Mouse (Mus musculus): ENCODE data around the gene Glrx3. TPM values are rescaled to one million over a fixed set of nuclear protein-coding genes. Genes with fewer than 3 reads are reported as not detected.
A peak's percentile ranks its signal among the peaks of the same experiment; 100 is the strongest.

Glrx3 gene
- polyA plus RNA-seq, 1 experiment from 2014 or later = 320 TPM

- H3K36me3 ChIP-seq (replicated peaks; ENCODE audit: control insufficient read depth, insufficient read depth) = peaks cover 50% of the 10 kb centered on the region; the same call in 1 of the 2 replicates
- H3K4me1 ChIP-seq (replicated peaks; ENCODE audit: control insufficient read depth, insufficient read depth, low read length) = 0 out of 2 replicates have a peak, but pooled peaks cover 5% of the 10 kb centered on the region
- DNase-seq (ENCODE audit: low spot score) = no peak
- no peak overlapping the region for H3K9ac ChIP-seq
- WGBS = 95% methylated on average over 12 of the region's 12 CpGs
- H3K4me2 ChIP-seq (replicated peaks) = no peak overlapping the region
- no peaks in the 10 kb centered on the region for H3K9me3 ChIP-seq (ENCODE audit: control insufficient read depth, low read length)
- H3K27ac ChIP-seq = no peak overlapping the region
- no peaks in the 10 kb centered on the region for H3K27me3 ChIP-seq (ENCODE audit: control insufficient read depth, insufficient read depth, low read length)
- no peak overlapping the region for H3K4me3 ChIP-seq (replicated peaks; ENCODE audit: low read length)
- ATAC-seq (ENCODE audit: low FRiP score) = no peak
Observed at GRCm38 (mm10) chr7:137445321-137445720, 7.9 kb downstream of the Glrx3 start.

GRCm38 (mm10) chr7:137461396-137461795 lies 24.0 kb downstream of the Glrx3 start:
- Histone ChIP-seq H3K4me2 (replicated peaks) (no peak overlapping the region), H3K27me3 (ENCODE audit: control insufficient read depth, insufficient read depth, low read length) (no peaks in the 10 kb centered on the region), H3K36me3 (replicated peaks; ENCODE audit: control insufficient read depth, insufficient read depth) (peaks cover 67% of the 10 kb centered on the region), H3K9me3 (ENCODE audit: control insufficient read depth, low read length) (no peaks in the 10 kb centered on the region), H3K4me3 (replicated peaks; ENCODE audit: low read length) (no peak overlapping the region), H3K9ac (no peak overlapping the region), H3K4me1 (replicated peaks; ENCODE audit: control insufficient read depth, insufficient read depth, low read length) (0 out of 2 replicates have a peak, but pooled peaks cover 7% of the 10 kb centered on the region), H3K27ac (no peak overlapping the region)
- ATAC-seq (ENCODE audit: low FRiP score) (no peak), DNase-seq (ENCODE audit: low spot score) (no peak)
- 65% methylated on average over 5 of the region's 5 CpGs for WGBS

- Histone ChIP-seq H3K4me2 (replicated peaks) (no peak overlapping the region), H3K9me3 (ENCODE audit: control insufficient read depth, low read length) (no peaks in the 10 kb centered on the region), H3K4me3 (replicated peaks; ENCODE audit: low read length) (no peak overlapping the region), H3K9ac (no peak overlapping the region), H3K36me3 (replicated peaks; ENCODE audit: control insufficient read depth, insufficient read depth) (peaks cover 55% of the 10 kb centered on the region), H3K4me1 (replicated peaks; ENCODE audit: control insufficient read depth, insufficient read depth, low read length) (no peaks in the 10 kb centered on the region), H3K27me3 (ENCODE audit: control insufficient read depth, insufficient read depth, low read length) (no peaks in the 10 kb centered on the region), H3K27ac (no peak overlapping the region)
- DNase-seq (ENCODE audit: low spot score) (peak; percentile 69), ATAC-seq (ENCODE audit: low FRiP score) (no peak)
- 81% methylated on average over 4 of the region's 4 CpGs for WGBS
Observed at GRCm38 (mm10) chr7:137468174-137468573, 30.8 kb downstream of the Glrx3 start.

- H3K27ac ChIP-seq = no peak overlapping the region
- peaks cover 21% of the 10 kb centered on the region for H3K36me3 ChIP-seq (replicated peaks; ENCODE audit: control insufficient read depth, insufficient read depth)
- no peaks in the 10 kb centered on the region for H3K9me3 ChIP-seq (ENCODE audit: control insufficient read depth, low read length)
- ATAC-seq (ENCODE audit: low FRiP score) (0 out of 2 replicates have a peak, but pooled peaks have one; percentile 34), DNase-seq (ENCODE audit: low spot score) (no peak)
- H3K4me1 ChIP-seq (replicated peaks; ENCODE audit: control insufficient read depth, insufficient read depth, low read length) = no peaks in the 10 kb centered on the region
- no peaks in the 10 kb centered on the region for H3K27me3 ChIP-seq (ENCODE audit: control insufficient read depth, insufficient read depth, low read length)
- no peak overlapping the region for H3K4me2 ChIP-seq (replicated peaks)
- no peak overlapping the region for H3K4me3 ChIP-seq (replicated peaks; ENCODE audit: low read length)
- no peak overlapping the region for H3K9ac ChIP-seq
- 59% methylated on average over 7 of the region's 7 CpGs for WGBS
Observed at GRCm38 (mm10) chr7:137471431-137472120, 34.2 kb downstream of the Glrx3 start.

GRCm38 (mm10) chr7:137472149-137472548 lies 34.7 kb downstream of the Glrx3 start:
- ATAC-seq (ENCODE audit: low FRiP score) (no peak), DNase-seq (ENCODE audit: low spot score) (no peak)
- 87% methylated on average over 6 of the region's 6 CpGs for WGBS

GRCm38 (mm10) chr7:137477950-137478620 lies 40.7 kb downstream of the Glrx3 start:
- H3K36me3 ChIP-seq (replicated peaks; ENCODE audit: control insufficient read depth, insufficient read depth) = no peaks in the 10 kb centered on the region
- H3K27ac ChIP-seq = no peak overlapping the region
- peak; percentile 92 for ATAC-seq (ENCODE audit: low FRiP score)
- H3K9me3 ChIP-seq (ENCODE audit: control insufficient read depth, low read length) = no peaks in the 10 kb centered on the region
- H3K4me3 ChIP-seq (replicated peaks; ENCODE audit: low read length) = peak overlapping the region; percentile 19
- DNase-seq (ENCODE audit: low spot score) = peak; percentile 99
- H3K27me3 ChIP-seq (ENCODE audit: control insufficient read depth, insufficient read depth, low read length) = no peaks in the 10 kb centered on the region
- no peaks in the 10 kb centered on the region for H3K4me1 ChIP-seq (replicated peaks; ENCODE audit: control insufficient read depth, insufficient read depth, low read length)
- peak overlapping the region; percentile 47 for H3K9ac ChIP-seq
- 15% methylated on average over 30 of the region's 30 CpGs for WGBS
- H3K4me2 ChIP-seq (replicated peaks) = peak overlapping the region; percentile 55

More at GRCm38 (mm10) chr7:137472149-137472548, 34.7 kb downstream of the Glrx3 start:
- Histone ChIP-seq H3K4me3 (replicated peaks; ENCODE audit: low read length) (no peak overlapping the region), H3K4me1 (replicated peaks; ENCODE audit: control insufficient read depth, insufficient read depth, low read length) (no peaks in the 10 kb centered on the region), H3K9me3 (ENCODE audit: control insufficient read depth, low read length) (no peaks in the 10 kb centered on the region), H3K9ac (no peak overlapping the region), H3K36me3 (replicated peaks; ENCODE audit: control insufficient read depth, insufficient read depth) (peaks cover 16% of the 10 kb centered on the region), H3K27me3 (ENCODE audit: control insufficient read depth, insufficient read depth, low read length) (no peaks in the 10 kb centered on the region), H3K27ac (no peak overlapping the region), H3K4me2 (replicated peaks) (no peak overlapping the region)

GRCm38 (mm10) chr7:137478621-137478982 lies 41.2 kb downstream of the Glrx3 start:
- Histone ChIP-seq H3K27ac (no peak overlapping the region), H3K27me3 (ENCODE audit: control insufficient read depth, insufficient read depth, low read length) (no peaks in the 10 kb centered on the region), H3K4me2 (replicated peaks) (peak overlapping the region; percentile 55), H3K36me3 (replicated peaks; ENCODE audit: control insufficient read depth, insufficient read depth) (no peaks in the 10 kb centered on the region), H3K4me1 (replicated peaks; ENCODE audit: control insufficient read depth, insufficient read depth, low read length) (no peaks in the 10 kb centered on the region), H3K4me3 (replicated peaks; ENCODE audit: low read length) (peak overlapping the region; percentile 19), H3K9ac (peak overlapping the region; percentile 47), H3K9me3 (ENCODE audit: control insufficient read depth, low read length) (no peaks in the 10 kb centered on the region)
- ATAC-seq (ENCODE audit: low FRiP score) (0 out of 2 replicates have a peak, but pooled peaks have one; percentile 52), DNase-seq (ENCODE audit: low spot score) (no peak)
- WGBS = 33% methylated on average over 5 of the region's 5 CpGs

GRCm38 (mm10) chr7:137480839-137481238 lies 43.4 kb downstream of the Glrx3 start:
- no peaks in the 10 kb centered on the region for H3K9me3 ChIP-seq (ENCODE audit: control insufficient read depth, low read length)
- no peaks in the 10 kb centered on the region for H3K36me3 ChIP-seq (replicated peaks; ENCODE audit: control insufficient read depth, insufficient read depth)
- H3K27me3 ChIP-seq (ENCODE audit: control insufficient read depth, insufficient read depth, low read length) = no peaks in the 10 kb centered on the region
- H3K4me3 ChIP-seq (replicated peaks; ENCODE audit: low read length) = no peak overlapping the region
- H3K4me1 ChIP-seq (replicated peaks; ENCODE audit: control insufficient read depth, insufficient read depth, low read length) = no peaks in the 10 kb centered on the region
- H3K27ac ChIP-seq = no peak overlapping the region
- DNase-seq (ENCODE audit: low spot score) (no peak), ATAC-seq (ENCODE audit: low FRiP score) (no peak)
- 69% methylated on average over 6 of the region's 6 CpGs for WGBS
- H3K4me2 ChIP-seq (replicated peaks) = no peak overlapping the region
- no peak overlapping the region for H3K9ac ChIP-seq

- ATAC-seq (ENCODE audit: low FRiP score) (no peak), DNase-seq (ENCODE audit: low spot score) (no peak)
- no peaks in the 10 kb centered on the region for H3K4me1 ChIP-seq (replicated peaks; ENCODE audit: control insufficient read depth, insufficient read depth, low read length)
- no peaks in the 10 kb centered on the region for H3K27me3 ChIP-seq (ENCODE audit: control insufficient read depth, insufficient read depth, low read length)
- no peak overlapping the region for H3K27ac ChIP-seq
- no peak overlapping the region for H3K4me2 ChIP-seq (replicated peaks)
- WGBS = 87% methylated on average over 11 of the region's 11 CpGs
- H3K36me3 ChIP-seq (replicated peaks; ENCODE audit: control insufficient read depth, insufficient read depth) = no peaks in the 10 kb centered on the region
- H3K9me3 ChIP-seq (ENCODE audit: control insufficient read depth, low read length) = no peaks in the 10 kb centered on the region
- no peak overlapping the region for H3K4me3 ChIP-seq (replicated peaks; ENCODE audit: low read length)
- H3K9ac ChIP-seq = no peak overlapping the region
Observed at GRCm38 (mm10) chr7:137483987-137484386, 46.6 kb downstream of the Glrx3 start.
